Mouse (Mus musculus) lung, postnatal 25 days (tissue): Measurements from ENCODE around the gene B830017H08Rik.
A peak's percentile ranks its signal among the peaks of the same experiment; 100 is the strongest.

ENCODE experiments used
- DNase-seq: peaks from one replicate; pipeline ENCODE4 v3.0.0; 2022; ENCODE audit warnings: low spot score

Gene B830017H08Rik

DNA sequence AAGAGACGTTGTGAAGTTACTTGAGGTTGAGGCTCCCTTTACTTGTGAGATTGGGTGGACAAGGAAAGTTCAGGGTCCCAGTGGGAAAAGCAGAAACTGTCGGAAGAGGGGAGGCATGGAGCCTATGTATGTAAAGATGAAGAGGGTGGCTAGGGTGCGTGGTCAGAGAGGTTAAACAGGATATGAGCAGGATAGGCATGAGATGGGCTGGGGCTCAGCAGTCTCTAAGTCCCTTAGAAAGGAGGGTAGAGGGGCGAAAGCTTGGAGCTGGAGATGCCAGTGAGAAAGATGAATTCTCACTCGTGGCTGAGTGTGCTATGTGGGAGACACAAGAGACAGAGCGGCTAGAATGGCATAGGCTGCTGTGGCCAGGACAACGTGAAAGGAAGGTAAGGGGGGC lies at the start of gene B830017H08Rik:
B830017H08Rik (plus strand) TSS at position 301 of the 400 bp plus-strand sequence.
- DNase-seq, result no peak

DNA sequence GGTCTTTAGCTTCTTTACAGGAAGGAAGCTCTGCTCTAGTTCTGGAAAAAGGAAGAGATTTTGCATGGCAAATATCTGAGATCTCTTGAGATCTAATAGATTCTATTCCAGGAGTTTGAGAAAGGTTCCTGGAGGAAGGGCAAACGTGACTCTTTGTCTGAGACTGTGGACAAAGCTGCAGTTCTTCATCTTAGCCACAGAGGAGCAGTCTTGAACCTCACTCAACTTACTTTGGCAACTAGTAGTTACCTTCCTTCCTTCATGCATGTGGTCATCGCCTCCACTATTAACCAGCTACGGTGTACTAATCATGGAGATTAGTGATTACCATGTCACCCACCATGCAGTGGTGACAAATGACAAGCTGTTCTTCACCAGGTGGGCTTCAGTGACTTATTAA lies 47.6 kb upstream of the B830017H08Rik start:
- peak; percentile 45 for DNase-seq

DNA sequence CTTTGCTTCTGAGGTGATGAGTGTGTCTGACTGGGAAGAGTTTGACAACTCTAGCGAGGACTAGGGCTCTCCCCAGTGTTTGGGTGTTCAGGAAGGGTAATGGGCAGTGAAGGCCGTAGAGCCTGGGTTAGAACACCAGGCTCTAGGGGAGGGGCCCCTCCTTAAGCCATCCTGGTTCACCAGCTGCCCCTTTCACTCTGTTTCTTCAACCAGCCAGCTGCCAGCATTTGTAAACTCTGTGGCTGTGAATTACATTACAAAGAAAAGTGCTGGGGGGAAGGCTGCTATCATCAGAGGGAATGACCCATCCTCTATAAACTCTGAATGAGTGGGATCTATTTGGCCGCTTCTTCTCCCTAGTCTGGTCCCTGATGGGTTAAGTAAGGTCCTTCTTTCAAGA lies 40.2 kb upstream of the B830017H08Rik start:
- no peak for DNase-seq

DNA sequence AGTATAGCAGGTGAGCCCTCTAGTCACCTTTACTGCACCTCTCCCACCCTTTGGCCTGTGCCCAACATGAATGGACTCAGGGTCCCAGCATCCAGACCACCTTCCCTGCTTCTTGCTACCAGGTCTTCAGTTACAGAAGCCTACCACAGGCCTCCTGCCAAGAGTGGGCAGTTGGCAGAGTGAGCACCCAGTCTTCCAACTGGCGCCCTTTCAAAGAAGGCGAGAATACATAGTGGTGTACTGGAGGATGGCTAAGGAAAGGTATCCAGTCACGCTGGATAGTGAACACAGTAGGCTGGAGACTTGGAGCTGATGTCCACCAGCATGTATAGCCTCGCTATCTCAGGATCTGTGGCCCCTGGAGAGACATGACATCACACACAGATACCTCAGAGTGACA lies 38.9 kb upstream of the B830017H08Rik start:
- DNase-seq, result no peak

DNA sequence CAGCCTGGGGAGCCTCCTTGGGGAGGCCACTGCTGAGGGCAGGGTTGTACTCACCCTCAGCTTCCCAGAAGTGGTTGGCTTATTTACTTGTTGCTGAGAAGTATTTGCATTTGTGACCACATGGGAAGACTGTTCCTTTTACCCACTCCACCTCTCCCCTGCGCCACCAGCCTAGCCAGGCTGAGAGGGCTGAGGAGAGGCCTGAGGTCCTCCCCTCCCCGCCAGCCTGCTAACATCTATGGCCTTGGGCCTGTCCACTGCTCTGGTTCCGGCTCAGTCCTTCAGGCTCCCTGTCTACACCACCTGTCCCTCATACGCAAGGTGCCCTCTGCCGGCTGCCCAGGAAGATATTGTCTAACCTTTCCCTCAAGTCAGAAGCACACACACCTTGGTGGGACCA lies 37.3 kb upstream of the B830017H08Rik start:
- DNase-seq, result peak; percentile 83

DNA sequence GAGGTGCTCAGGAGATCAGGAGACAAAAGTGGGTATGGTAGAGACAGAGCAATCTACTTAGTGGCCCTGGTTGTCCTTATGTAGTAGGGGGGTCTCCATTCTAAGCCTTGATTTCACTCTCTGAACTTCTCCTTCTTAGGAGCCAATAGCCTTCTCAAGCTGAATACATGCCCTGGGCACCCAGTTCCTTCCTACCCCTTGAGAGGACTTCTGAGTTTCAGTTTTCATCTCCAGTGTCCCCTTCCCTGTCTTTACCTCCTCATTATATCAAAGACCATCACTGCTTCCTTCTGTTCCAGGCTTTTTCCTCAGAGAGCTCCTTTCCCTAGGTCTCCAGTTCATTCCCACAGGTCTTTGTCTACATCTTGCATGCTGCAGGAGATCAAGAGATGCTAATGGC lies 36.4 kb upstream of the B830017H08Rik start:
- no peak for DNase-seq

DNA sequence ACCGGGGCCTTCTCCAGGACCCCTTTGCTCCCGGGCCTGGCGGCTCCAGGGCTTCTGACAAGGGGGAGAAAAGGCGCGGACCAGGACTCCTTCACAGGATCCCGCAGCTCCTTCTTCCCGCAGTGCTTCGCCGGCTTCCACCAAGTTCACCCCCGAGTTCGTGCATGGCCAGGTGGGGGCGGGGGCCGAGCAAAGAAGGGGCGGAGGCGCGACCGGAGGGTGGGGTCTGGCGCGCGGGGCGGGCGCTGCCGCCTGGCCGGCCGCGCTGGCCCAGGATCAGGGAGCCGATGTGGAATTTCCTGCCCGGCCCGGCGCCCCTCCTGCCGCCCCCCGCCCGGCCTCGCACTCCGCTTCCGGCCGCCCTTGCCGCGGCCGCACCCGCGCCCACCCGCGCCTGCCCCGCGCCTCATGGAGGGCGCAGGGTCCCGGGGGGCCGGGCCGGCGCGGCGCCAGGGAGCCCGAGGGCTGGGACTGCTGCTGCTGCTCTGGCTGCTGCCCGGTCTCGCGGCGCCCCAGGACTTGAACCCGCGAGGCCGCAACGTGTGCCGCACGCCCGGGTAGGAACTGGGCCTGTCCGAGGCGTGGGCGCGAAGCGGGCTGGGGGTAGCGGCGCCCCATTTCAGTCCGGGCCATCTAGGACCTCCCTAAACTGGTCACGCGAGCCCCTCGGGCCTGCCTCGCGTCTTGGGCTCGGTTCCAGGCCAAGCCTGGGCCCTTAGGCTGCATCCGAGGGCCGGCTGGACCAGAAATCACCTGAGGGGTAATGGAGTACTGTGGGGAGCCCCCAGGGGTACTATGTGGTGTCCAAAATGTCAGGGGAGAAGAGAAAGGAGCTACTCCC lies 35.7 kb upstream of the B830017H08Rik start, which contains the start of gene Scarf2:
Scarf2 (plus strand) TSS at position 312 of the 841 bp plus-strand sequence.
- DNase-seq, result peak; percentile 64

DNA sequence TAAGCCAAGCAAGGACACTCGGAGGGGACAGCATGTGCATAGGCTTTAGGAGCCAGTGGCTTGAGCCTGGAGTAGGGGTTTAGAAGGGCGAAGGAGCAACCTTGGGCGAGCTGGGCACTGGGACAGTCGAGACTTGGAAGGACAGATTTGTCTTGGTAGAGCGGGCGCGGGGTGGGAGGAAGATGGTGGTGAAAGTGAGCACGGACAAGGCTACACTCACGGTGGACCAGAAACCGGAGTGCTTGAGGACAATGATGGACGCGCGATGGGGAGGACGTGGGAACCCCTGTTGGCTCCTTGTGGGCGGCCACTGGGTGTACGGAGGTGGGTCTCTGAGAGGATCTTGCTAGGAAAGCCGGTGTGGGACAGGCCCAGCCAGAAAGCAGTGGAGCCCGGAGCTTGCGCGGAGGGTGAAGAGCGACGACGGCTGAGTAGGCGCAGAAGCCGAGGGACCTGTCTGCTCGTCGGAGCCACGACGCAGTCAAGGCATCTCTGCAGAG lies 35.1 kb upstream of the B830017H08Rik start:
- DNase-seq, result no peak

DNA sequence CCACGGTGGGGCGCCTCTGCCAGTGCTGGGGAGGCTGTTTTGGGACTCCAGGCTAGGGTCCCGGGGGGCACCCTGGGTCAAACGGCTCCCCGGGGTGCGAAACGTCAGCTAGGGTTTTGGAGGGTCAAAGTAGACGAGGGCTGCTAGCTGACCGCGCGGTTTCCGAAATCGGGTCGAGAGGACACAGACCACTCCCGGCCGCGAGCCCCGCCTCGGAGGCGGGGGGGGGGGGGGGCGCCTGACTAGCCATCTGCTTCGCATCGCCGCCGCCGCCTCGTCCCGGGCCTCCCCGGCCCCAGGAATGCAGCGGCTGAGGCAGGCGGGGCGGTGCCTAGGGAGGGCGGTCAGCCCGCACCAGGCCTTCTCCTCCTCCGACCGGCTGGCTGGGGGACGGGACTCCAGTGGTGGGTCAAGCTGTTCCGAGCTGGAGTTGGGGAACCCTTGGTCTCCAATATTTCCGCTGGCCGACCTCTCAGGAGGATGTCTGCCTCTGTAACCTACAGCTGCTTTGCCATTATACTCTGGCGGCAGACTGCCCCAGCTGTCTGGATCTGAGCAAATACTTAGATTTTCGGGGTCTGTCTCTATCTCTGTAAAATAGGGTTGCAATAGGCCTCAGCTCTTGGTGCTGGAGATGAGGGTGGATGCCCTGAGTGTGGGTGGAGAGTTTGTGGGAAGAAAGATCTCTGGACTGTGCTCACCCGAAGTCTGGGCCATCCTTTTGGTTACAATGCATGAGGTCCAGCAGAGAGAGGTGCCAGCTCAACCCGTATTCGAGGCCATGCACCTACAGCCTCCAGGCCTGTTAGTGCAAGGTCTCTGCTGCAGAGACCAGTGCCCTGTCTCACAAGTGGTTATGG lies 34.4 kb upstream of the B830017H08Rik start:
- peak; percentile 62 for DNase-seq

DNA sequence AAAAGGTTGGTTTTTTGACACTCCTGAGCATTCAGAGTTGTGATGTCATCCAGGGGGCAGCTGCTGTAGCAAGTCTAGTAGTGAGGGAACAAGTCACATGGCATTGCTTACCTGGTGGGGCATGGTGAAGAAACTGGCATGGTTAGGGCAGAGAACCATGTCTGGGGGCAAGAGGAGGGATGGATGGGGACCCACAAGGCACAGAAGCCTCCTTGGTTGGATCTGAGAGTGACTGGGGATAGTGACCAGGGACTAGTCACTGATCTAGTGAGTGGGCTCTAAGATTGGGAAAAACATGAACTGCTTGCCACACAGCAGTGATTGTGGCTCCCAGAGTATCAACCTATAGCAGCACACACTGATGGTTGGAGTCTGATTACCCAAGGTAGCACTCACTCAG lies 33.3 kb upstream of the B830017H08Rik start:
- no peak for DNase-seq

DNA sequence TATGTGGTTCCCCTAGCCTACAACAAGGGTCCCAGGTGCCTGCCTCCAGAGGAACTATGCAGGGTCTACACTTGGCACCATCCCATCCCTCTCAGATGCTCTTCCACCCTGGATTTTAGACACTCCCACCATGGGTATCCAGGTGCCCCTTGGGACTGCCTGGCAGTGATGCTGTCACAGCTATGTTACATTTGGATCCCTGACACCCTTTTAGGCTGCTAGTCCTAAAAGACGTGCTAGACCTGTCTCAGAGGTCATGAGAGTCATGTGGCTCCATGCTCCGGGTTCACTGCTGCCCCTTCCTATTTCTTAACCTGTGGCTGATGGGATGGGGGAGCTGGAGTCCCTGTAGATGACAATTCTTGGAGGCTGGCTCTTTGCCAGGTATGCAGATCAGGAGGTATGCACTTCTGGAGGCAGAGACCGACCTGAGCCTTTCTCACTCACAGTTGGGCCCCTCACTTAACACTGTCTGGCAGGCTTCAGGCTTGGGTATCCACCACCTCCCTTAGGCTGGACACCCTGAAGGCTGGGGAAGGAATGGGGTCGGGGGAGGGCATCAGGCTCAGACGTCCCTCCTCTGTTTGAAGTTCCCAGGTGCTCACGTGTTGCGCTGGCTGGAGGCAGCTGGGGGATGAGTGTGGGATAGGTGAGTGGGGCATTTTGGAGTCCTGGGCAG lies 31.0 kb upstream of the B830017H08Rik start:
- DNase-seq, result no peak

DNA sequence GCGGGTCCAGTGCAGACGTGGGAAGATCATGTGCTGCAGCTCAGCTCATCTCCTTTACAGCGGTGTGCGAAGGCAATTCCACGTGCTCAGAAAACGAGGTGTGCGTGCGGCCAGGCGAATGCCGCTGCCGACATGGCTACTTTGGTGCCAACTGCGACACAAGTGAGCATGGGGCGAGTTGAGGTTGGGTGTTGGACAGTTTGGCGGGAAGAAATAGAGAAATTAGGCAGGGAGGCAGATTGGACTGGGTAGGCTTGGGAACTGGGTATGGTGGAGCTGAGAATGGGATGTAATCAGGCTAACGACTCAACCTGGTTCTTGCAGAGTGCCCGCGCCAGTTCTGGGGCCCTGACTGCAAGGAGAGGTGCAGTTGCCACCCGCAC lies 30.5 kb upstream of the B830017H08Rik start:
- no peak for DNase-seq

DNA sequence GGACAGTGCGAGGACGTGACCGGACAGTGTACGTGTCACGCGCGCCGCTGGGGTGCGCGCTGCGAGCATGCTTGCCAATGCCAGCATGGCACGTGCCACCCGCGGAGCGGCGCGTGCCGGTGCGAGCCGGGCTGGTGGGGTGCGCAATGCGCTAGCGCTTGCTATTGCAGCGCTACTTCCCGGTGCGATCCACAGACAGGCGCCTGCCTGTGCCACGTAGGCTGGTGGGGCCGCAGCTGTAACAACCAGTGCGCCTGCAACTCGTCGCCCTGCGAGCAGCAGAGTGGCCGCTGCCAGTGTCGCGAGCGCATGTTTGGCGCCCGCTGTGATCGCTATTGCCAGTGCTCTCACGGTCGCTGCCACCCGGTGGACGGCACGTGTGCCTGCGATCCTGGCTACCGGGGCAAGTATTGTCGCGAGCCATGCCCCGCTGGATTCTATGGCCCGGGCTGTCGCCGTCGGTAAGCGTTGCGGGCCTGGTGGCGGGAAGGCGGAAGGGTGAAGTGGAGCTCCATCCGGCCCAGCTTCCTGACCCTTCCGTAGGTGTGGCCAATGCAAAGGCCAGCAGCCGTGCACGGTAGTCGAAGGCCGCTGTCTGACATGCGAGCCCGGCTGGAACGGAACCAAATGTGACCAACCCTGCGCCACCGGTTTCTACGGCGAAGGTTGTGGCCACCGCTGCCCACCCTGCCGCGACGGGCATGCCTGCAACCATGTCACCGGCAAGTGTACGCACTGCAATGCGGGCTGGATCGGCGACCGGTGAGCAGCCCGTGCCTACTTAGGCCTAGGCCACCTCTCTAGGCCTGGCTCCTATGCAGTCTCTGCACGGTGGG lies 29.9 kb upstream of the B830017H08Rik start:
- DNase-seq, result no peak

DNA sequence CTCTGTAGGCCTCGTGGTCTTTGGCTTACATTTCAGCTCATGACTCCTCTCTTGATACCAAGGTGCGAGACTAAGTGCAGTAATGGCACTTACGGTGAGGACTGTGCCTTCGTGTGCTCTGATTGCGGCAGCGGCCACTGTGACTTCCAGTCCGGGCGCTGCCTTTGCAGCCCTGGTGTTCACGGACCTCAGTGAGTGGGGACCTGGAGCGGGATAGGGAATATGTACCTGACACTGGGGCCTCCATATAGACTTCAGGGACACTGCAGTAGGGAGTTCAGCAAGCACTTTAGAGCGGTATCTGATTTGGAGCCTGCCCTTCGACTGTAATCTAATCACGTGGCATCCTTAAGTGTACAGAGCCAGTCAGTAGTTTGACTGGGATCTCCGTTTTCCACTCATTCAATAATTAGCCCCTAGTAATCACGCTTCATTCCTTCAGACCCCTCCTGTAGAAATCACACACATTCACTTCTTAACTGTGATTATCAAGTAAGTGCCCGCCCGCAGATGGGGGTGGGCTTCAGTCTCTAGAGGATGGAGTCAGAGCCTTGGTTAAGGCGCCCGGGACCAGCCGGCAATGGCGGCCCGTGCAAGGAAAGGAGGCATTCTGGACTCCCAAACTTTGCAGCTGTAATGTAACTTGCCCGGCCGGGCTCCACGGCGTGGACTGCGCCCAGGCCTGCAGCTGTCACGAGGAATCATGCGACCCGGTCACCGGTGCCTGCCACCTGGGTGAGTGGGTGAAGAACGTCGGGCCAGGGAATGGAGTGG lies 29.1 kb upstream of the B830017H08Rik start:
- DNase-seq, result no peak

DNA sequence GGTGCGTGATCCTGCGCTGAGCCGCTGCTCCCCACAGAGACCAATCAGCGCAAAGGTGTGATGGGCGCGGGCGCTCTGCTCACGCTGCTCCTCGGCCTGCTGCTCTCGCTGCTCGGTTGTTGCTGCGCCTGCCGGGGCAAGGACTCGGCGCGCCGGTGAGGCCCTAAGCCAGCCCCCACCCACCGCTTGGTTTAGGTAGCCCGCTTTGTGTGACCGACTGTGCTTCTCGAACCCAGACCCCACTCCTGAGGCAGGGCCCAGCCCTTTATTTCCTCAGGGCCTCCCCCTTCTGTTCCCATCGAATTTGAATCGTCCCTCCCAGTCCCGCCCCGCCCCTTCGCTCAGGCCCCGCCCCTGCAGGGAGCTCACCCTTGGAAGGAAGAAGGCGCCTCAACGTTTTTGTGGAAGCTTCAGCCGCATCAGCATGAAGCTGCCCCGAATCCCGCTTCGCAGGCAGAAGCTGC lies 28.4 kb upstream of the B830017H08Rik start:
- no peak for DNase-seq

DNA sequence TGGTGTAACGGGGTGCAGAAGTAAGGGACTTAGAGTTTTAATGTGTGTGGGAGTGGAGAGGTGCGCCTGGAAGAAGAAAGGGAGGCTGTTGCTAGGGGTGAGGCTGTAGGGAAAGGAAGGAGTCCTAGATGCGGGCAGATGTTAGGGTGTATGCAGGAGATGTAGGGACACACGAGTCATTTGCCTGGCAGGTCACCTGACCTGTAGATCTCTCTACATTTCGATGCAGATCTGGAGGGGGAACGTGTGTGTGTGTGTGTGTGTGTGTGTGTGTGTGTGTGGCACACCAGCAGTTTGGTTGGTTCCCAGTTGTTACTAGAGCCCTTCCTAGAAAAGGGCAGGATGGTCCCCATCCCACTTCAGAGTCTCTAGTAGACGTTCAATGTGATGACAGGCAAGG lies 27.9 kb upstream of the B830017H08Rik start:
- DNase-seq, result no peak

DNA sequence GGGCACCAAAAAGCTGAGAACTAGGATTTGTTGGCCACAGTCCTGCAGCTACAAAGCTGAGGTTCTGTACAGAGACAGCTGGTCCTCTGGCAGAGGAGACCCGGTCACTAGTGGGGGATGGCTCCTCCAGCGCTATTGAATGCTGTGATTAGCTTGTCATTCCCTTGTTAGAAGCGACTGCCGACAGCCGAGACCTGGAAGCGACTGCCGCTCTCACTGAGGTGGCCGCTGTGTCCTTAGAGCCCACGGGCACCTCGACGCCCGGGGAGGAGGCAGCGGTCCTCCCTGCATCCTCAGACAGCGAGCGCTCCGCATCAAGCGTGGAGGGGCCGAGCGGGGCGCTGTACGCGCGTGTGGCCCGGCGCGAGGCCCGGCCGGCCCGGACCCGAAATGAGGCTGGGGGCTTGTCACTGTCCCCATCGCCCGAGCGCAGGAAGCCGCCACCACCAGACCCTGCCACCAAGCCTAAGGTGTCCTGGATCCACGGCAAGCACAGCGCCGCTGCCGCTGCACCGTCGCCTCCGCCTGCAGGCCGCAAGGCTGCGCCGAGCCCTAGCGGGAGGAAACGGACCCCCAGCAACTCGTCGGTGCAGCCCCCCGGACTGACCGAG lies 26.2 kb upstream of the B830017H08Rik start:
- DNase-seq, result no peak

DNA sequence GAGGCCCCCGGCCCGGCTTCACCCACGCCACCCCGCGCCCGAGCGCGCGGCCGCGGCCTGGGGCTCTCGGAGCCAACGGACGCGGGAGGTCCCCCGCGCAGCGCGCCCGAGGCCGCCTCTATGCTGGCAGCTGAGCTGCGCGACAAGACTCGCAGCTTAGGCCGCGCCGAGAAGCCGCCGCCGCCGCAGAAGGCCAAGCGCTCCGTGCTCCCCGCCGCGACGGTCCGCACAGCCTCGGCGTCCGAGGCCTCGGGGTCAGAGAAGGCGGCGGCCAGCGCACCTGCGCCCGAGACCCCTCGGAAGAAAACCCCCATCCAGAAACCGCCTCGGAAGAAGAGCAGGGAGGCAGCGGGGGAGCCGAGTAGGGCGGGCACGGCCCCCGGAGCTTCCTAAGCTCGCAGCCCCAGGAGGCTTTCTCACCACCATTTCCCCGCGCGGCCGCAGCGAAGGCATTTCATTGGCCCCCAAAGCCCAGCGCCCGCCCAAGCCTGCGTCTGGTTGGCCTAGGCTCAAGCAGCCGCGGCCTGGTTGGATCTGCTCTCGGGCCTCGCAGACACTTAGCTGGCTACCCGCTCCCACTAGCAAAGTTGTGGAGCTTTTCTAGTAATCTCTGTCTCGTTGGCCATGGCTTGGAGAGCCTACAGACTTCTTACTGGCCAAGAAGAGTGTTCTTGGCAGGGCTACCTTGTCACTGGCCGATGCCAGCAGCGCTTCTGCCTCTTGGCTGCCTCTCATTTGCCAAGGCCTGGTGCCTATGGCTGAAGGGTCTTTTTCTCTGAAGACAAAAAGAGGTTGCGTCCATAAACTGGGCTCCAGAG lies 25.5 kb upstream of the B830017H08Rik start:
- DNase-seq, result peak; percentile 84

DNA sequence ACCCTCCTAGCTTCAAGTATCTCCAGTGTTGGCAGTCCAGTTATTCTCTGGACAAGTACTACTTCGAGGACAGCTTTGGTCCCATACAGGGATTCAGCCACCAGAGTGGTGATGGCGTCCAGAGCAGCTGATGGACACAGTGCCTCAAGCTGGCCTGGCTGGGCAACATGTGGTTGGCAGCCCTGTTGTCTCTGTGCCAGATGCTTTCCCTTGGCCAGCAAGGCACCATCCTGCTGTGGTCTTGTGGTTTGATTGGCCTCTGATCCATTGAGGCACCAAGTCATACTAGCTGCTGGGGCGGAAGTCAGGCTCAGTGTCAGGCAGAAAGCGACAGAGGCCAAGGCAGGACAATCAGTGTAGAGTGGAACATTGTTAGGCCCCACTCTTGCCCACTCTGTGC lies 23.8 kb upstream of the B830017H08Rik start:
- DNase-seq, result no peak
